In genomic region chr4:57672541-57672940, GRCm38 (mm10) we compare ENCODE assay signal across 15 mouse cellular contexts. TPM values are rescaled to one million over a fixed set of nuclear protein-coding genes. Genes with fewer than 3 reads are reported as not detected.
DNase-seq lines count a peak whose midpoint lies in the region; ATAC-seq and TF ChIP-seq lines count a peak whose summit lies in the region.
"Had no signal": no experiment of that assay in that cellular context is flagged by ENCODE, and none has a peak within 500 bp of the region (broad histone marks: within the 10 kb centered on the region; RNA-seq: fewer than 3 reads in every experiment).

No protein-coding gene starts in this region.

- H3K27ac ChIP-seq in embryonic facial prominence, embryonic 13.5 days = peak overlapping the region; percentile 57; the same call in 1 of the 2 replicates
- no peak overlapping the region for H3K27ac ChIP-seq in embryonic facial prominence, embryonic 10.5 days (replicated peaks)
- peak overlapping the region; percentile 40; the same call in 1 of the 2 replicates for H3K27ac ChIP-seq in heart, embryonic 12.5 days (ENCODE audit: poor library complexity, severe bottlenecking)
- H3K27ac ChIP-seq in heart, postnatal 0 days (ENCODE audit: low read depth) = peak overlapping the region; percentile 85; the same call in 1 of the 2 replicates
- H3K27ac ChIP-seq: forebrain, embryonic 12.5 days; hindbrain, embryonic 12.5 days; kidney, postnatal 0 days had no signal

- H3K4me3 ChIP-seq in embryonic facial prominence, embryonic 13.5 days = no peak overlapping the region
- no peak overlapping the region for H3K4me3 ChIP-seq in embryonic facial prominence, embryonic 10.5 days
- no peak overlapping the region for H3K4me3 ChIP-seq in heart, embryonic 12.5 days
- H3K4me3 ChIP-seq in heart, postnatal 0 days (ENCODE audit: low read depth, low read length) = no peak overlapping the region
- H3K4me3 ChIP-seq: embryonic facial prominence, embryonic 12.5 days; forebrain, embryonic 12.5 days; hindbrain, embryonic 12.5 days had no signal

- DNase-seq in adrenal gland, adult (ENCODE audit: inconsistent age in 2 of 2, low spot score in 1 of 2) = peak; percentile 60 to 81
- no peak for DNase-seq in adrenal gland, postnatal 25 days
- no peak for DNase-seq in embryonic facial prominence, embryonic 10.5 days (ENCODE audit: low spot score)
- no peak for DNase-seq in heart, postnatal 25 days (ENCODE audit: low spot score)
- DNase-seq in heart, postnatal 0 days (ENCODE audit: low spot score) = no peak
- no peak for DNase-seq in heart, adult 18-20 months

- intact Hi-C loops in heart, postnatal 25 days (cut with DNase I) = loop anchor here (2.0 to 10.0 kb wide), 3 partner anchors 185 to 412 kb away; no protein-coding TSS in a partner anchor

- no peaks in the 10 kb centered on the region for H3K27me3 ChIP-seq in embryonic facial prominence, embryonic 13.5 days
- no peaks in the 10 kb centered on the region; the same call in 1 of the 2 replicates for H3K27me3 ChIP-seq in embryonic facial prominence, embryonic 10.5 days (replicated peaks; ENCODE audit: low read depth, poor library complexity, severe bottlenecking)
- no peaks in the 10 kb centered on the region for H3K27me3 ChIP-seq in heart, embryonic 12.5 days (replicated peaks)
- no peaks in the 10 kb centered on the region for H3K27me3 ChIP-seq in heart, postnatal 0 days (ENCODE audit: control insufficient read depth, insufficient read depth, low read length)
- H3K27me3 ChIP-seq: embryonic facial prominence, embryonic 12.5 days; forebrain, embryonic 12.5 days; hindbrain, embryonic 12.5 days had no signal

- no peak overlapping the region for H3K9ac ChIP-seq in embryonic facial prominence, embryonic 13.5 days
- no peak overlapping the region for H3K9ac ChIP-seq in heart, embryonic 12.5 days
- H3K9ac ChIP-seq in heart, postnatal 0 days (replicated peaks; ENCODE audit: low read depth, low read length) = no peak overlapping the region
- H3K9ac ChIP-seq: embryonic facial prominence, embryonic 12.5 days; forebrain, embryonic 12.5 days had no signal

- TF ChIP-seq EP300 in heart, postnatal 0 days (IDR thresholded peaks at IDR 0.05; ENCODE audit: low read depth) = no peak

- H3K4me1 ChIP-seq in embryonic facial prominence, embryonic 13.5 days = peaks cover 42% of the 10 kb centered on the region
- peaks cover 28% of the 10 kb centered on the region for H3K4me1 ChIP-seq in embryonic facial prominence, embryonic 10.5 days
- peaks cover 76% of the 10 kb centered on the region for H3K4me1 ChIP-seq in heart, embryonic 12.5 days (replicated peaks)
- peaks cover 48% of the 10 kb centered on the region for H3K4me1 ChIP-seq in heart, postnatal 0 days (ENCODE audit: control insufficient read depth, insufficient read depth)

- H3K9me3 ChIP-seq in embryonic facial prominence, embryonic 13.5 days = no peaks in the 10 kb centered on the region
- no peaks in the 10 kb centered on the region for H3K9me3 ChIP-seq in embryonic facial prominence, embryonic 10.5 days
- no peaks in the 10 kb centered on the region for H3K9me3 ChIP-seq in heart, embryonic 12.5 days (replicated peaks)
- no peaks in the 10 kb centered on the region for H3K9me3 ChIP-seq in heart, postnatal 0 days (replicated peaks; ENCODE audit: control insufficient read depth, low read length)
- H3K9me3 ChIP-seq: embryonic facial prominence, embryonic 12.5 days; forebrain, embryonic 12.5 days; hindbrain, embryonic 12.5 days had no signal

- H3K36me3 ChIP-seq in embryonic facial prominence, embryonic 13.5 days = no peaks in the 10 kb centered on the region
- H3K36me3 ChIP-seq in embryonic facial prominence, embryonic 10.5 days (replicated peaks) = no peaks in the 10 kb centered on the region
- H3K36me3 ChIP-seq in heart, embryonic 12.5 days = peaks cover 8% of the 10 kb centered on the region; the same call in 1 of the 2 replicates
- H3K36me3 ChIP-seq in heart, postnatal 0 days (replicated peaks; ENCODE audit: control insufficient read depth, insufficient read depth, low read length) = no peaks in the 10 kb centered on the region; the same call in 1 of the 2 replicates
- H3K36me3 ChIP-seq: embryonic facial prominence, embryonic 12.5 days; forebrain, embryonic 12.5 days; G1E; hindbrain, embryonic 12.5 days had no signal

- ATAC-seq in embryonic facial prominence, embryonic 13.5 days (ENCODE audit: insufficient number of reproducible peaks, insufficient read depth, low FRiP score, low TSS enrichment, low read depth) = no peak
- no peak for ATAC-seq in heart, embryonic 12.5 days (ENCODE audit: insufficient number of reproducible peaks, low FRiP score)
- ATAC-seq in heart, postnatal 0 days (ENCODE audit: insufficient read depth, low read depth) = no peak
- ATAC-seq: intestine, postnatal 0 days had no signal

- 57% methylated on average over 4 of the region's 4 CpGs for WGBS in embryonic facial prominence, embryonic 13.5 days
- 79% methylated on average over 4 of the region's 4 CpGs for WGBS in embryonic facial prominence, embryonic 10.5 days
- WGBS in heart, embryonic 12.5 days = 77% methylated on average over 4 of the region's 4 CpGs
- 66% methylated on average over 4 of the region's 4 CpGs for WGBS in heart, postnatal 0 days

- no peak overlapping the region for H3K4me2 ChIP-seq in embryonic facial prominence, embryonic 13.5 days
- H3K4me2 ChIP-seq in heart, embryonic 12.5 days = no peak overlapping the region
- no peak overlapping the region for H3K4me2 ChIP-seq in heart, postnatal 0 days (ENCODE audit: low read depth, low read length)
- H3K4me2 ChIP-seq: forebrain, embryonic 12.5 days; hindbrain, embryonic 12.5 days had no signal

- TF ChIP-seq CTCF in heart, postnatal 0 days (IDR thresholded peaks at IDR 0.05; ENCODE audit: low read depth) = no peak

RNA-seq across cellular contexts. Expression of gene Akap2, which starts 44.9 kb away (rescaled TPM):
- 132 and 158 TPM in 2 replicates for total RNA-seq in adrenal gland, postnatal 25 days (2021)
- 25.8 and 28.1 TPM in 2 replicates for polyA plus RNA-seq in embryonic facial prominence, embryonic 13.5 days (2015; fragmentation: Nextera tagmentation; extraction: Ambion mirVana)
- 21.3 and 24.7 TPM in 2 replicates for polyA plus RNA-seq in embryonic facial prominence, embryonic 10.5 days (2016; fragmentation: Nextera tagmentation; extraction: Ambion mirVana)
- polyA plus RNA-seq in heart, embryonic 12.5 days (2016; fragmentation: Nextera tagmentation; extraction: Ambion mirVana) = 50.1 and 50.3 TPM in 2 replicates
- total RNA-seq in heart, postnatal 25 days (2021) = 10 to 100 TPM; 84.4 to 96.1 TPM
- total RNA-seq in heart, postnatal 0 days (2014; rRNA removed; ENCODE audit: low replicate concordance) = 64.1 and 65.5 TPM in 2 replicates
- 33.8 and 37.7 TPM in 2 replicates for polyA plus RNA-seq in heart, postnatal 0 days (2015; fragmentation: Nextera tagmentation; extraction: Ambion mirVana)
- total RNA-seq in heart, adult 18-20 months (2021) = 10 to 100 TPM; 90.7 to 99.5 TPM
- total RNA-seq: granulocyte monocyte progenitor cell, adult 5-6 weeks had no signal
- polyA plus RNA-seq: G1E had no signal

Comparison
In these comparisons a context has a peak if more than half of its experiments do, and no peak if none do; other contexts are left out.
1. DNase-seq: peak in adrenal gland, adult (2 of 2); none in adrenal gland, postnatal 25 days (single experiment), embryonic facial prominence, embryonic 10.5 days (single experiment), heart, postnatal 25 days (single experiment), heart, postnatal 0 days (single experiment) and heart, adult 18-20 months (0 of 2).